Mouse (Mus musculus) spleen, postnatal 36 days (tissue): ENCODE results near the gene Coq9.

Source experiments
- DNase-seq, 2 experiments: peaks; one replicate each; pipeline ENCODE4 v3.0.0; 2022; ENCODE audit warnings: low spot score in 2 of 2, mixed read lengths in 1 of 2

Coq9 gene

GRCm38 (mm10) chr8:94837662-94838574, at the start of gene Coq9, which contains the start of gene Ciapin1:
TSS of gene Coq9 (plus strand) at chr8:94838321.
TSS of gene Ciapin1 (minus strand) at chr8:94838358.
- DNase-seq, result peak; percentile 95 to 96

GRCm38 (mm10) chr8:94789256-94789955, 48.7 kb upstream of the Coq9 start:
- no peak for DNase-seq

GRCm38 (mm10) chr8:94794368-94794767, 43.8 kb upstream of the Coq9 start:
- DNase-seq, result no peak

- DNase-seq, result no peak
Measured at GRCm38 (mm10) chr8:94794782-94795181, 43.3 kb upstream of the Coq9 start.

GRCm38 (mm10) chr8:94800278-94800968, 37.7 kb upstream of the Coq9 start:
- no peak for DNase-seq

GRCm38 (mm10) chr8:94801293-94802095, 36.6 kb upstream of the Coq9 start:
- DNase-seq, result no peak

GRCm38 (mm10) chr8:94802375-94802774, 35.7 kb upstream of the Coq9 start:
- no peak for DNase-seq

- DNase-seq, result no peak
Measured at GRCm38 (mm10) chr8:94803551-94803950, 34.6 kb upstream of the Coq9 start.

GRCm38 (mm10) chr8:94804546-94805340, 33.4 kb upstream of the Coq9 start:
- no peak for DNase-seq

GRCm38 (mm10) chr8:94805811-94806210, 32.3 kb upstream of the Coq9 start:
- DNase-seq, result no peak

- DNase-seq, result no peak
Measured at GRCm38 (mm10) chr8:94807506-94807905, 30.6 kb upstream of the Coq9 start.

- no peak for DNase-seq
Measured at GRCm38 (mm10) chr8:94808372-94808771, 29.7 kb upstream of the Coq9 start.

- no peak for DNase-seq
Measured at GRCm38 (mm10) chr8:94810153-94810552, 28.0 kb upstream of the Coq9 start, which contains the start of gene Ccl17. TSS of gene Ccl17 (plus strand) at chr8:94810453.

GRCm38 (mm10) chr8:94810855-94811254, 27.3 kb upstream of the Coq9 start:
- DNase-seq, result no peak

- no peak for DNase-seq
Measured at GRCm38 (mm10) chr8:94811654-94812053, 26.5 kb upstream of the Coq9 start.

GRCm38 (mm10) chr8:94812645-94813098, 25.4 kb upstream of the Coq9 start:
- DNase-seq, result peak; percentile 68 to 84

- DNase-seq, result peak in 1 of 2 experiments; percentile 29
Measured at GRCm38 (mm10) chr8:94814556-94814955, 23.6 kb upstream of the Coq9 start.

GRCm38 (mm10) chr8:94817933-94818332, 20.2 kb upstream of the Coq9 start:
- DNase-seq, result no peak

- no peak for DNase-seq
Measured at GRCm38 (mm10) chr8:94819671-94820179, 18.4 kb upstream of the Coq9 start.

GRCm38 (mm10) chr8:94820553-94820952, 17.6 kb upstream of the Coq9 start:
- no peak for DNase-seq
